Mouse (Mus musculus): ENCODE data around the gene Egln1. TPM values are rescaled to one million over a fixed set of nuclear protein-coding genes. Genes with fewer than 3 reads are reported as not detected.

Gene Egln1
- polyA plus RNA-seq, 1 experiment from 2014 or later = 11.0 TPM

DNA sequence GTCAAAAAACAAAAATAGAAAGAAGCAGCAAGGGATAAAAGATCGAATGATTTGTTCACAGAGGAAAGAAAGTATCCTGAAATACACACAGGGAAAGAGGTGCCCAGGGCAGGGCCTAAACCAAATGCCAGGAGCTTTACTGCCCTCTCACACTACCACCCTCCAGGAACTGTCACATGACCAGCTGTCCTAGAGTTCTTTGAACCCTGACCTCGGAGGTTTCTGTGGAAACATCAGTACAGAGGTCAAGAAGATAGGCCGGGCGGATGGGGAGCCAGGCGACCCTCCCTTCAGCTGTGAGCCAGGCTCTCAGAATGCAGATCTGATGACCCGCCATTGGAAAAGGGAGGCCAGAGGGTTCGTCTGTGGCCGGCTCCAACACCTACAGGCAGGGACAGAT, 24.1 kb upstream of the Egln1 start:
- Histone ChIP-seq H3K9me3 (ENCODE audit: control insufficient read depth, low read length) (no peaks in the 10 kb centered on the region), H3K27me3 (replicated peaks; ENCODE audit: control insufficient read depth, insufficient read depth, low read length) (no peaks in the 10 kb centered on the region), H3K4me3 (ENCODE audit: low read length) (no peak overlapping the region), H3K9ac (ENCODE audit: low read depth, low read length) (no peak overlapping the region), H3K27ac (ENCODE audit: low read length) (no peak overlapping the region), H3K4me2 (ENCODE audit: low read depth, low read length) (no peak overlapping the region), H3K4me1 (ENCODE audit: control insufficient read depth, insufficient read depth, low read length) (peaks cover 11% of the 10 kb centered on the region), H3K36me3 (ENCODE audit: control insufficient read depth, insufficient read depth, low read length) (no peaks in the 10 kb centered on the region)
- WGBS = 72% methylated on average over 8 of the region's 8 CpGs
- ATAC-seq = no peak

DNA sequence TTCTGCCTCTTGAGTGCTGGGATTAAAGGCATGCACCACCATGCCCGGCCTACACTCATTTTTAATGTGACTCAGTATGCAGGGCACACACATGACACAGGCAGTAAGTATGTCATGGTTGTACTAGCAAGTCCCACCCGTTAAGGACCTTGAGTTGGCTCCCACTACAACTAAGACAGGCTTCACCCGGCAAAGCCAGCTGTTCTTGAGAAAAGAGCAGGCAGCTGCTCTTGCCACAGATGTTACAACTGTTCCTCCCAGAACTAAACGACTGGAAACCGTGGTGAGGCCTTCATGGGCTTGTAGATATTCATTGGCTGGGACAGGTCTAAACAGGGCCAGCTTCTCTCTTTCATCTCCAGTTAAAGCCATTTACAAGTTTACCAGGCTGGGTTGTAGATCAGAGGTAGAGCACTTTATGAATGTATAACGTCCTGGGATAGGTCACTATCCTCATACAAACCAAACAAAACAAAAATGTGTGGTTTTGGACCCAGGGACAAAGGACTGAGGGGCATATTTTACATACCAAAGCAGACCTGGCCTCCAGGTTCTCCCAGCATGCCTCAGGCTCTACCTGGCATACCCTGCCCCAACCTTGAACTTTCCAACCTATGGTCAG, 21.3 kb upstream of the Egln1 start:
- no peak overlapping the region for H3K27ac ChIP-seq (ENCODE audit: low read length)
- no peaks in the 10 kb centered on the region for H3K9me3 ChIP-seq (ENCODE audit: control insufficient read depth, low read length)
- H3K27me3 ChIP-seq (replicated peaks; ENCODE audit: control insufficient read depth, insufficient read depth, low read length) = no peaks in the 10 kb centered on the region
- WGBS = 61% methylated on average over 6 of the region's 6 CpGs
- no peak overlapping the region for H3K9ac ChIP-seq (ENCODE audit: low read depth, low read length)
- H3K36me3 ChIP-seq (ENCODE audit: control insufficient read depth, insufficient read depth, low read length) = no peaks in the 10 kb centered on the region
- no peak overlapping the region for H3K4me2 ChIP-seq (ENCODE audit: low read depth, low read length)
- no peak overlapping the region for H3K4me3 ChIP-seq (ENCODE audit: low read length)
- peaks cover 11% of the 10 kb centered on the region for H3K4me1 ChIP-seq (ENCODE audit: control insufficient read depth, insufficient read depth, low read length)
- ATAC-seq = no peak

DNA sequence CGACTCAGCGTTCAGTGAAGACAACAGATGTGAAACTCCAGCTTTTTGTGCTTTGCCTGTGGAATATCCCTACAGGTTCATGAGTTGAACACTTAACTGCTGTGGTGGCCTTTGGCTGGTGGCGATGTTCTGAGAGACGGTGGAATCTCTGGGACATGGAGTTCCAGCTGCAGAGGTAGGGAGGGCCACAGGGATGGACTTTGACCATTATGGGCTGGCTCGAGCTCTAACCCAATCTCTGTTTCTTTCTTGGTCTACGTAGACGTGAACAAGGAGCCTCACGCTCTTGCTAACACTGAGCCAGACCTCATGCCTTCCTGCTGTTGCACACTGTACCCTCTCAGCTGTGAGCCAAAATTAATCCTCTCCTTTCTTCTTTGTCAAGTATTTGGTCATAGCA, 15.8 kb upstream of the Egln1 start:
- no peaks in the 10 kb centered on the region for H3K27me3 ChIP-seq (replicated peaks; ENCODE audit: control insufficient read depth, insufficient read depth, low read length)
- H3K4me1 ChIP-seq (ENCODE audit: control insufficient read depth, insufficient read depth, low read length) = peaks cover 18% of the 10 kb centered on the region
- no peak overlapping the region for H3K9ac ChIP-seq (ENCODE audit: low read depth, low read length)
- 81% methylated on average over 8 of the region's 8 CpGs for WGBS
- no peaks in the 10 kb centered on the region for H3K9me3 ChIP-seq (ENCODE audit: control insufficient read depth, low read length)
- no peaks in the 10 kb centered on the region for H3K36me3 ChIP-seq (ENCODE audit: control insufficient read depth, insufficient read depth, low read length)
- no peak overlapping the region for H3K27ac ChIP-seq (ENCODE audit: low read length)
- H3K4me2 ChIP-seq (ENCODE audit: low read depth, low read length) = no peak overlapping the region
- peak; percentile 59 for ATAC-seq
- no peak overlapping the region for H3K4me3 ChIP-seq (ENCODE audit: low read length)

DNA sequence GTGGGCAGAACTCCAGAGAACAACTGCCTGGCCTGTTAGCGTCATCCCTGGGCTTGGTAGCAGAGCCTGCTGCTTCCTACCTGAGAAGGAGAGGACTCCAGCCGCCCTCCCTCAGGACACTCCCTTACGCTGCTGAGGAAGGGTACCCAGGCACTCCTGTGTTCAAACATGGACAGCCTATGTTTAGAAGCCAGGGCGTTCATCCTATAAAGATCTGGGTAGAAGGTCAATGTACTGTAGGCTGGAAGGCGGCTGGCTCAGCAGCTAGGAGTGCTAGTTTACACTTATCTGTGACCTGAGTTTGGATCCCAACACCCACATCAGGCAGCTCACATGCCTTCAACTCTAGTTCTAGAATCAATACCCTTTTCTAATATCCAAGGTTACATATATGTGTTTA, 14.1 kb upstream of the Egln1 start:
- Histone ChIP-seq H3K9me3 (ENCODE audit: control insufficient read depth, low read length) (no peaks in the 10 kb centered on the region), H3K36me3 (ENCODE audit: control insufficient read depth, insufficient read depth, low read length) (no peaks in the 10 kb centered on the region), H3K27ac (ENCODE audit: low read length) (no peak overlapping the region), H3K27me3 (replicated peaks; ENCODE audit: control insufficient read depth, insufficient read depth, low read length) (no peaks in the 10 kb centered on the region), H3K4me3 (ENCODE audit: low read length) (no peak overlapping the region), H3K4me1 (ENCODE audit: control insufficient read depth, insufficient read depth, low read length) (peaks cover 14% of the 10 kb centered on the region), H3K9ac (ENCODE audit: low read depth, low read length) (no peak overlapping the region), H3K4me2 (ENCODE audit: low read depth, low read length) (no peak overlapping the region)
- ATAC-seq = 0 out of 2 replicates have a peak, but pooled peaks have one; percentile 26
- 81% methylated on average over 5 of the region's 5 CpGs for WGBS

DNA sequence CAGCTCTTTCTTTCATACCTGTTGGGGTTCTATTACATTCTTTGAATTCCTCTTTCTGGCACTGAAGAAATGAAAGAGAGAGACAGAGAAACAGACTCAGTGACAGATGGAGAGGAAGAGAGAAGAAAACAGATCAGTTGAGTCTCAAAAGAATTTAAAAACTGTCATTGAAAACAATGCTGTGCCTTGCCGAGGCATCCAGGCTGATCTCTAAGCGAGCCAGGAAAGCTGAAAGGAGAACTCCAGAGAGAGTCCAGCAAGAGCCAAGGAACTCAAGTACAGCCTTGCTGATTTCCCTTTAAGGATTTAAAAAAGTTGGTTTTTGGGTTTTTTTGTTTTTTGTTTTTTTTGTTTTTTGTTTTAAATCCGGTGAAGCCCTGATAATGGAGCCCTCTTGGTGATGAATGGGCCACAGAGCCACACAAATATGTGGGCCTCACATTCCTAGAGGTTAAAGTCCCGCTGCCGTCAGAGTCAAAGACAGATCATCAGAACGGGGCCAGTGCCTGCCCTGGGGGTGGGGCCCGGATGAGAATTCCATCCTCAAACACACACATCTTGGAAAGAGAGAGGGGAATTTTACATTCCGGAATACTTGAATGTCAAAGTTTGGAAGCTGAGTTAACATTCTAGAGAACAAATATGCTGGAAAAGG, 11.2 kb upstream of the Egln1 start:
- Histone ChIP-seq H3K27ac (ENCODE audit: low read length) (peak overlapping the region; percentile 62), H3K36me3 (ENCODE audit: control insufficient read depth, insufficient read depth, low read length) (no peaks in the 10 kb centered on the region), H3K4me3 (ENCODE audit: low read length) (no peak overlapping the region), H3K9ac (ENCODE audit: low read depth, low read length) (0 out of 2 replicates have a peak overlapping the region, but pooled peaks have one; percentile 33), H3K4me2 (ENCODE audit: low read depth, low read length) (0 out of 2 replicates have a peak overlapping the region, but pooled peaks have one; percentile 0), H3K4me1 (ENCODE audit: control insufficient read depth, insufficient read depth, low read length) (peaks cover 14% of the 10 kb centered on the region), H3K9me3 (ENCODE audit: control insufficient read depth, low read length) (no peaks in the 10 kb centered on the region), H3K27me3 (replicated peaks; ENCODE audit: control insufficient read depth, insufficient read depth, low read length) (no peaks in the 10 kb centered on the region)
- ATAC-seq = 0 out of 2 replicates have a peak, but pooled peaks have one; percentile 59
- 9% methylated on average over 8 of the region's 8 CpGs for WGBS

DNA sequence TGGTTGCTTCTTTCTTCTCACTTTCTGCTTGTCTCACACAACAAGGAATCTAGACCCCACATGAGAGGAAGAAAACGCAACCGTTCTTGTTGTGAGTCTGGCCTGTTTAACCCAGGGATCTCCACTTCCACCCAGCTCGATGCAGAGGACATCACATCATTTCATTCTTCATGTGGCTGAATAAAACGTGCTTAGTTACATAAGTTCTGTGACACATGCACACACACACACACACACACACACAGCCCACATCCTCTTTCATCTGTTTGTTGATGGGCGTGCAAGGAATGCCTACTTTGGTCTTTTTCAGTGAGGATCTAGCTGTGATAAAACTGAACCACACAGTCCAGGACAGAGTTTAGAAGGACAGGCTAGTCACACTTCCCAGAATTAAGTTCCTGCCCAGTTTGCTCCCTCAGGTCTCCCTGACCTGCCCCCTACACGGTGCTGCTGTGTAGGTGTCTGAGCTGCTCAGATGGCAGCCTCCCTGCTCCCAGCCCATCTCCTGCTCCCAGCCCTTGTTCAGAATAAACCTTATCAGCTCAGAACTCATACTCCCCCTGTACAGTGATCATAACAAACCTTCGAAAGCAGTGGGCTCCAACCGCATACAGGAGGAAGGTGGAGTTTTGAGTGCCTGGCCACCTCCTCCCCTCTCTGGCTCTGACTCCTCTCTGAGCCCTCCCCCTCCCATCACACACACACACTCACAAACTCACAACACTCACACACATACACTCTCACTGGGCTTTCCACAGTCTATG, 10.5 kb upstream of the Egln1 start:
- no peaks in the 10 kb centered on the region for H3K36me3 ChIP-seq (ENCODE audit: control insufficient read depth, insufficient read depth, low read length)
- H3K4me1 ChIP-seq (ENCODE audit: control insufficient read depth, insufficient read depth, low read length) = peaks cover 14% of the 10 kb centered on the region
- 0 out of 2 replicates have a peak overlapping the region, but pooled peaks have one; percentile 0 for H3K4me2 ChIP-seq (ENCODE audit: low read depth, low read length)
- H3K4me3 ChIP-seq (ENCODE audit: low read length) = no peak overlapping the region
- no peak overlapping the region; the same call in 1 of the 2 replicates for H3K9ac ChIP-seq (ENCODE audit: low read depth, low read length)
- no peaks in the 10 kb centered on the region for H3K27me3 ChIP-seq (replicated peaks; ENCODE audit: control insufficient read depth, insufficient read depth, low read length)
- ATAC-seq = peak; percentile 51; the same call in 1 of the 2 replicates
- 46% methylated on average over 8 of the region's 8 CpGs for WGBS
- no peaks in the 10 kb centered on the region for H3K9me3 ChIP-seq (ENCODE audit: control insufficient read depth, low read length)
- peak overlapping the region; percentile 62 for H3K27ac ChIP-seq (ENCODE audit: low read length)

DNA sequence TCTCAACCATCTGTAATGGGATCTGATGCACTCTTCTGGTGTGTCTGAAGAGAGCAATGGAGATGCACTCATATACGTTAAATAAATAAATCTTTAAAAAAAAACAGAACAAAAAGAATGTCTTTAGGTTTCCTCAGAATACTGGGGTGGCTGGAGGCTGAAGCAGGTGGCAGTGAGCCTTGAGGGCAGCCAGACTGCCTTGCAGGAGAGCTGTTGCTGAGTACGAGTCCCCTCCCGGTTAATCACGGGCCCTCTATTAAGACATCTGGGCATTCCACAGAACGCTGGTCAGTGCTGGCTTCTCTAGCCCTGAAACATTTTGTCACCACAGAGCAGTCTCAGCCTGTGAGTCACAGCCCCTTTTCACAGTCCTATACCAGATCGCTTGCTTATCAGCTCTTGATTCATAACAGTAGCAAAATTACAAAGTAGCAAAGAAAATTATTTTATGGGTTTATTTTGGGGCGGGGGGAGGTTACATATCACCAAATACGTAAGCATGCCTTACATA, 5.5 kb upstream of the Egln1 start:
- Histone ChIP-seq H3K27me3 (replicated peaks; ENCODE audit: control insufficient read depth, insufficient read depth, low read length) (no peaks in the 10 kb centered on the region), H3K4me1 (ENCODE audit: control insufficient read depth, insufficient read depth, low read length) (peaks cover 15% of the 10 kb centered on the region), H3K36me3 (ENCODE audit: control insufficient read depth, insufficient read depth, low read length) (no peaks in the 10 kb centered on the region), H3K9me3 (ENCODE audit: control insufficient read depth, low read length) (no peaks in the 10 kb centered on the region), H3K27ac (ENCODE audit: low read length) (no peak overlapping the region), H3K4me3 (ENCODE audit: low read length) (no peak overlapping the region), H3K9ac (ENCODE audit: low read depth, low read length) (no peak overlapping the region), H3K4me2 (ENCODE audit: low read depth, low read length) (no peak overlapping the region)
- 66% methylated on average over 8 of the region's 8 CpGs for WGBS
- no peak for ATAC-seq

DNA sequence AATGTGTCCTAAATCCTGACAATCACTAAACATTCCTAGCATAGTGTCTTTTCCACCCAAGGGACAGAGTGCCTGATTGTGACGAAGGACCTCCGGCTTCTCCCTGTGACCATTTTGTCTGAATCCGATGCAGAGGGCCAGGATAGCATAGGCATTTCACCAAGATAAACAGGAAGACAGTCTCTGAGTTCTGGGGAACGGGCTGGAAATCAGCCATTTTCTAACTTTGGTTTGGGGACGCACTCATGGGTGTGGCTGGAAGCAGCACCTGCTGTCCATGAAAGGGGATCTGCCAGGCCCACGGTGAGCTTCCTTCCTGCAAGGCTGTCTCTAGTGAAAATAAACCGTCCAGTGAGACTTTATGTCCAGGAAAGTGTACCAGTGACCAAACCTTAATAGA, 4.1 kb upstream of the Egln1 start:
- Histone ChIP-seq H3K9me3 (ENCODE audit: control insufficient read depth, low read length) (no peaks in the 10 kb centered on the region), H3K27me3 (replicated peaks; ENCODE audit: control insufficient read depth, insufficient read depth, low read length) (no peaks in the 10 kb centered on the region), H3K27ac (ENCODE audit: low read length) (no peak overlapping the region), H3K4me1 (ENCODE audit: control insufficient read depth, insufficient read depth, low read length) (peaks cover 14% of the 10 kb centered on the region), H3K4me3 (ENCODE audit: low read length) (no peak overlapping the region), H3K36me3 (ENCODE audit: control insufficient read depth, insufficient read depth, low read length) (no peaks in the 10 kb centered on the region), H3K9ac (ENCODE audit: low read depth, low read length) (no peak overlapping the region), H3K4me2 (ENCODE audit: low read depth, low read length) (no peak overlapping the region)
- WGBS = 74% methylated on average over 7 of the region's 7 CpGs
- no peak for ATAC-seq

DNA sequence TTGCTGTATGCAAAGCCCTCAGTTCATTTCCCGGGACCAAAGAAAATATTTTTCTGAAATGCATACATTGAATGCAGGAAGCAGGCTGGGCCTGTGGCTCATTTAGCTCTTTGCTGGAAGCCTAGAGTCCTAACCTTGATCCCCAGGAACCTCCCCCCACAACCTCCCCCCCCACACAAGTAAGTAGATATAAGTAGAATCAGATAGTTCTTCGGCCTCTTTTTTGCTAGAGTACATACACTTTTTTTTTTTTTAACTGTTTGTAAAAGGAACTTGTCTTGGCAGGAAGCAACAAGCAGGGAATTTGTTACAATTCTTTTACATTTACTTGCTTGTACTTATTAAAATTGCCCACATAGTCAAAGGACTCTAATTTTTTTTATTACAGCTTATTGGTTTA, 1.7 kb upstream of the Egln1 start:
- Histone ChIP-seq H3K36me3 (ENCODE audit: control insufficient read depth, insufficient read depth, low read length) (no peaks in the 10 kb centered on the region), H3K27ac (ENCODE audit: low read length) (peak overlapping the region; percentile 93; the same call in 1 of the 2 replicates), H3K4me1 (ENCODE audit: control insufficient read depth, insufficient read depth, low read length) (peaks cover 28% of the 10 kb centered on the region), H3K4me3 (ENCODE audit: low read length) (peak overlapping the region; percentile 92), H3K9ac (ENCODE audit: low read depth, low read length) (peak overlapping the region; percentile 87), H3K9me3 (ENCODE audit: control insufficient read depth, low read length) (no peaks in the 10 kb centered on the region), H3K4me2 (ENCODE audit: low read depth, low read length) (peak overlapping the region; percentile 61), H3K27me3 (replicated peaks; ENCODE audit: control insufficient read depth, insufficient read depth, low read length) (no peaks in the 10 kb centered on the region)
- WGBS = 47% methylated on average over 2 of the region's 2 CpGs
- ATAC-seq = no peak

All from intestine, embryonic 16.5 days (tissue).